Mouse (Mus musculus): ENCODE data around the gene Oxnad1.
"Not testable (repeated sequence)": the region's sequence is repeated elsewhere in the genome, so short reads cannot be mapped to it uniquely, and the experiment has no call there.

- not testable (repeated sequence) for TF ChIP-seq CTCF (conservative IDR thresholded peaks at IDR 0.05; ENCODE audit: low read length); NANOG (IDR thresholded peaks at IDR 0.05; ENCODE audit: borderline replicate concordance, low read length)
These were observed 51.3 kb downstream of the Oxnad1 start for GRCm38 (mm10) chr14:32136467-32136866.
